Mouse (Mus musculus) spleen, adult 12 weeks (tissue): ENCODE data around the gene Gm21680.
"Not testable (repeated sequence)": the region's sequence is repeated elsewhere in the genome, so short reads cannot be mapped to it uniquely, and the experiment has no call there.

Experiments used
- DNase-seq: peaks from one replicate; pipeline ENCODE4 v3.0.0; 2022; ENCODE audit warnings: low spot score

Gene Gm21680

DNA sequence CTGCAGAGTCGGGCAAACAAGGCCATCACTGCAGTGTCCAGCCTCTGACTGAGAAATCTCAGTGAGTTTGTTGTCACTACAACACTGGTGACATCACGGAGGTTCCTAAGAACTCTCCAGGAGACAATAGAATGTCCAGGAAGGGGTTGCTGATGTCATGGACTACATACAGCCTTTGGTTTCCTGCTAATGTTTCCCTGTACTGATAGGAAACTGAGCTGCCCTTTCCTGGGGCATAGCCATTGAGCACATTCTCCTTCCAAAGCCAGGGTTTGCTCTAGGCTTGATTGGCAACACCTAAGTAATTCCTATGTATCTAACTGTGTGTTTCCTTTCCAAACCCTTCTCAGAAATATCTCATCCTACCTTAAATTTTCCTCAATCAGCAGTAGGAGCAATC lies at the start of gene Gm21680:
Gene Gm21680, minus strand, starts transcription at position 101 of the 400 bp plus-strand sequence.
- not testable (repeated sequence) for DNase-seq

DNA sequence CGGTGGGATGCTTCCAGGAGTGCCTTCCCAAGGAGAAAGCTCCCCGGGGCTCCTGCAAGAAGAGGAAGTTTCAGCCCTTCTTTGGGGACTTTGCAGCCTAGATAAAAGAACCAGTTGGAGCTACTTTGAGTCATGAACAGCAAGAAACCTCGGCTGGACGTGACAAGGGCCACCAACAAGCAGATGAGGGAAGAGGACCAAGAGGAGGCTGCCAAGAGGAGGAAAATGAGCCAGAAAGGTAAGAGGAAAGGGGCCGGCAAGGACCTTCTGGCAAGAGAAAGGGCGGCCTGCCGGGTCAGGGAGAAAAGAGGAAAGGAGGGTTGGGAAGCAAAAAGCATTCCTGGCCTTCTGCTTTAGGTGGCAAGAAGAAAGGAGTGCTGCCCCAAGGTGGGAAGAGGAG lies 35.2 kb upstream of the Gm21680 start:
- not testable (repeated sequence) for DNase-seq

DNA sequence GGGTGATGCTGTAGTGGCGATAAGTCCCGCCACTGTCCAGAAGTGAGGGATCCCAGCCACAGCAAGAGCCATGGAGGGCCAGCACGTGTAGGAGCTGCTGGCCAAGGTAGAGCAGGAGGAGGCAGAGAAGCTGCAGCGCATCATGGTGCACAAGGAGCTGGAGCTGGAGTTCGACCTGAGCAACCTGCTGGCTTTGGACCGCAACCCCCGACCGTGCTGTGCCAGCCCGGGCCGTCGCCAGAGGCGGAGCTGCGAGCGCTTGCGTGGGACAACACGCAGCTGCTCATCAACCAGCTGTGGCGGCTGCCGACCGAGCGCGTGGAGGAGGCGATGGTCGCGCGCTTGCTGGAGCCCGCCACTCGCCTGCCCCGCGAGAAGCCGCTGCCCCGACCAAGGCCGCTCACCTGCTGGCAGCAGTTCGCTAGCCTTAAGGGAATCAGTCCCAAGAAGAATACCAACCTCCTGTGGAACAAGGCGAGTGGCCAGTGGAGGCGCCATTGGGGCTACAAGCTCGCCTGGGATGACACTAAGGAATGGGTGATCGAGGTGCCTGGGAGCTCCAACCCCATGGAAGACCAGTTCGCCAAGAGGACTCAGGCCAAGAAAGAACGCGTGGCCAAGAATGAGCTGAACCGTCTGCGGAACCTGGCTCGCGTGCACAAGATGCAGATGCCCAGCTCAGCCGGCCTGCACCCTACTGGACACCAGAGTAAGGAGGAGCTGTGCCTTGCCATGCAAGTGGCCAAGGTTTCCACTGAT lies 34.7 kb upstream of the Gm21680 start:
- DNase-seq: not testable (repeated sequence)

DNA sequence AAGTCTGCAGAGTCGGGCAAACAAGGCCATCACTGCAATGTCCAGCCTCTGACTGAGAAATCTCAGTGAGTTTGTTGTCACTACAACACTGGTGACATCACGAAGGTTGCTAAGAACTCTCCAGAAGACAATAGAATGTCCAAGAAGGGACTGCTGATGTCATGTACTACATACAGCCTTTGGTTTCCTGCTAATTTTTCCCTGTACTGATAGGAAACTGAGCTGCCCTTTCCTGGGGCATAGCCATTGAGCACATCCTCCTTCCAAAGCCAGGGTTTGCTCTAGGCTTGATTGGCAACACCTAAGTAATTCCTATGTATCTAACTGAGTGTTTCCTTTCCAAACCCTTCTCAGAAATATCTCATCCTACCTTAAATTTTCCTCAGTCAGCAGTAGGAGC lies 32.2 kb upstream of the Gm21680 start, which contains the start of gene Gm1979:
Gene Gm1979, minus strand, starts transcription at position 101 of the 400 bp plus-strand sequence.
- DNase-seq: not testable (repeated sequence)

DNA sequence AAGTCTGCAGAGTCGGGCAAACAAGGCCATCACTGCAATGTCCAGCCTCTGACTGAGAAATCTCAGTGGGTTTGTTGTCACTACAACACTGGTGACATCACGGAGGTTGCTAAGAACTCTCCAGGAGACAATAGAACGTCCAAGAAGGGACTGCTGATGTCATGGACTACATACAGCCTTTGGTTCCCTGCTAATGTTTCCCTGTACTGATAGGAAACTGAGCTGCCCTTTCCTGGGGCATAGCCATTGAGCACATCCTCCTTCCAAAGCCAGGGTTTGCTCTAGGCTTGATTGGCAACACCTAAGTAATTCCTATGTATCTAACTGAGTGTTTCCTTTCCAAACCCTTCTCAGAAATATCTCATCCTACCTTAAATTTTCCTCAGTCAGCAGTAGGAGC lies 16.1 kb upstream of the Gm21680 start, which contains the start of gene Gm21698:
Gene Gm21698, minus strand, starts transcription at position 101 of the 400 bp plus-strand sequence.
- DNase-seq: not testable (repeated sequence)

DNA sequence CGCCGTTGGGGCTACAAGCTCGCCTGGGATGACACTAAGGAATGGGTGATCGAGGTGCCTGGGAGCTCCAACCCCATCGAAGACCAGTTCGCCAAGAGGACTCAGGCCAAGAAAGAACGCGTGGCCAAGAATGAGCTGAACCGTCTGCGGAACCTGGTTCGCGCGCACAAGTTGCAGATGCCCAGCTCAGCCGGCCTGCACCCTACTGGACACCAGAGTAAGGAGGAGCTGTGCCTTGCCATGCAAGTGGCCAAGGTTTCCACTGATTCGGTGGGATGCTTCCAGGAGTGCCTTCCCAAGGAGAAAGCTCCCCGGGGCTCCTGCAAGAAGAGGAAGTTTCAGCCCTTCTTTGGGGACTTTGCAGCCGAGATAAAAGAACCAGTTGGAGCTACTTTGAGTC lies 15.4 kb downstream of the Gm21680 start:
- DNase-seq: not testable (repeated sequence)

DNA sequence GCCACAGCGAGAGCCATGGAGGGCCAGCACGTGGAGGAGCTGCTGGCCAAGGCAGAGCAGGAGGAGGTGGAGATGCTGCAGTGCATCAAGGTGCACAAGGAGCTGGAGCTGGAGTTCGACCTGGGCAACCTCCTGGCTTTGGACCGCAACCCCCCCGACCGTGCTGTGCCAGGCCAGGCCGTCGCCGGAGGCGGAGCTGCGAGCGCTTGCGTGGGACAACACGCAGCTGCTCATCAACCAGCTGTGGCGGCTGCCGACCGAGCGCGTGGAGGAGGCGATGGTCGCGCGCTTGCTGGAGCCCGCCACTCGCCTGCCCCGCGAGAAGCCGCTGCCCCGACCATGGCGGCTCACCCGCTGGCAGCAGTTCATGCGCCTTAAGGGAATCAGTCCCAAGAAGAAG lies 15.9 kb downstream of the Gm21680 start:
- not testable (repeated sequence) for DNase-seq

DNA sequence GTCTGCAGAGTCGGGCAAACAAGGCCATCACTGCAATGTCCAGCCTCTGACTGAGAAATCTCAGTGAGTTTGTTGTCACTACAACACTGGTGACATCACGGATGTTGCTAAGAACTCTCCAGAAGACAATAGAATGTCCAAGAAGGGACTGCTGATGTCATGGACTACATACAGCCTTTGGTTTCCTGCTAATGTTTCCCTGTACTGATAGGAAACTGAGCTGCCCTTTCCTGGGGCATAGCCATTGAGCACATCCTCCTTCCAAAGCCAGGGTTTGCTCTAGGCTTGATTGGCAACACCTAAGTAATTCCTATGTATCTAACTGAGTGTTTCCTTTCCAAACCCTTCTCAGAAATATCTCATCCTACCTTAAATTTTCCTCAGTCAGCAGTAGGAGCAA lies 18.1 kb downstream of the Gm21680 start, which contains the start of gene Gm21671:
Gene Gm21671, minus strand, starts transcription at position 101 of the 400 bp plus-strand sequence.
- not testable (repeated sequence) for DNase-seq

DNA sequence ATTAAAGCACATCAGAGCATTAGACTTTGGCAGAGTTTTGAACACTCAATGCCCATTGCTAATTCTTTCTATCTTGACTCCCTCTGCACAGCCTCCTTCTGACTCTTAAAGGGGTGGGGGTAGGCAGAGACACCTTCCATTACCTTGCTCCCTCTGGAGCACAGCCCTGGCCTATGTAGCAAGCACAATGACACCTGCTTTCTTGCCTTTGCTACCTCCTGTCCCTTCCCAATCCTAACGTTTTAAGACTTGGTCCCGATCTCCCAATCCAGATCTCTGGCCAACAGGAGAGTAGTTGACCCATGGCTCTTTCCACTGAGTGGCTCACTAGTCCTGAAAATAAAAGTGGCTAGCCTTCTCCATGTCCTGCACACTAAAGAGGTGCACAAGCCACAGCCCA lies 27.1 kb downstream of the Gm21680 start:
- not testable (repeated sequence) for DNase-seq

DNA sequence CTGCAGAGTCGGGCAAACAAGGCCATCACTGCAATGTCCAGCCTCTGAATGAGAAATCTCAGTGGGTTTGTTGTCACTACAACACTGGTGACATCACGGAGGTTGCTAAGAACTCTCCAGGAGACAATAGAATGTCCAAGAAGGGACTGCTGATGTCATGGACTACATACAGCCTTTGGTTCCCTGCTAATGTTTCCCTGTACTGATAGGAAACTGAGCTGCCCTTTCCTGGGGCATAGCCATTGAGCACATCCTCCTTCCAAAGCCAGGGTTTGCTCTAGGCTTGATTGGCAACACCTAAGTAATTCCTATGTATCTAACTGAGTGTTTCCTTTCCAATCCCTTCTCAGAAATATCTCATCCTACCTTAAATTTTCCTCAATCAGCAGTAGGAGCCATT lies 30.2 kb downstream of the Gm21680 start, which contains the start of gene Gm21663:
Gene Gm21663, minus strand, starts transcription at position 101 of the 400 bp plus-strand sequence.
- DNase-seq: not testable (repeated sequence)
